Mouse (Mus musculus) stomach, postnatal 0 days (tissue): Measurements from ENCODE around the gene Cacna1a.

Experiments
- CTCF ChIP-seq: IDR thresholded peaks from 2 replicates; pipeline ENCODE4 v1.5.1; 2016; ENCODE audit warnings: antibody characterized with exemption, low read depth, mild to moderate bottlenecking, moderate library complexity
- EP300 ChIP-seq: optimal IDR thresholded peaks from 2 replicates; pipeline ENCODE3; 2016; ENCODE audit warnings: antibody characterized with exemption

DNA sequence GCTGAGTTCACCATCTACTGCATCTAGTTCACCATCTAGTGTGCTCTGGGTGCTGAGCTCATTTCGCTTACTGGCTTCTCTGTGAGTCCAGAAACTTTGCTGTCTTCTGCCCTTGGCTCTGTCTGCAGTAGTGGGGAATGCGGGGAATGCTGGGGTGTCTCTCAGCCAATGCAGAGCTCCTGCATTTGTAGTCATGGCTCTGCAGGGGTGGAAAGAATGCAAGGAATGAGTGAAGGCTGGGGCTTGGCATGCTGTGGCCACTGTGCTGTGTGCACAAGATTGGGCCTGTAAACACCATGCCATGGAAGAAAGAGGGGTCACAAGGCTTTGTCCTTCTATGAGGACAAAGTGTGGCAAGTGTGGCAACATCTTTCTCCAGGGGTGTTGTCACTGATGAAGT lies 72.5 kb downstream of the Cacna1a start:
- TF ChIP-seq EP300, result no peak
- no peak for TF ChIP-seq CTCF
